Mouse (Mus musculus): Measurements from ENCODE around the gene Ppt2. TPM values are rescaled to one million over a fixed set of nuclear protein-coding genes. Genes with fewer than 3 reads are reported as not detected.

Ppt2 gene
- total RNA-seq, 2 experiments from 2014 or later = 57.8 to 70.0 TPM

DNA sequence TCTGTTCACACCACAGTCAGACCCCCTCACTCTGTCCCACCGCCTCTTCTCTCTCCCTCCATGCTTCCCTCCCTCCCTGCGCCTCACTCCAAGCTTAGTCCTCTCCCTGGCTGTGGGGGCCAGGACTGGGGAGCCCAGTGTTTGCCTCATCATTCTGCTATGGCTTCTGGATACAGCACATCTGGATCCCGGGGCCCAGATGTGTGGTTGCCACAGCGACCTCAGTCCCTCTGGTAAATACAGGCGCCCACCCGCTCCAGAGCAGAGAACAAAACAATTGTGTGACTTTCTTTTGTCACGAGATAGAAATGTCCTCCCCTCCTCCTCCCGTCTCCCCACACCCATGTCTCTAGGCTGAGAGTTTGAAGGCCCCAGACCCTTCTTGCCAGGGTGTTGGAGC lies 28.4 kb upstream of the Ppt2 start:
- DNase-seq = no peak

DNA sequence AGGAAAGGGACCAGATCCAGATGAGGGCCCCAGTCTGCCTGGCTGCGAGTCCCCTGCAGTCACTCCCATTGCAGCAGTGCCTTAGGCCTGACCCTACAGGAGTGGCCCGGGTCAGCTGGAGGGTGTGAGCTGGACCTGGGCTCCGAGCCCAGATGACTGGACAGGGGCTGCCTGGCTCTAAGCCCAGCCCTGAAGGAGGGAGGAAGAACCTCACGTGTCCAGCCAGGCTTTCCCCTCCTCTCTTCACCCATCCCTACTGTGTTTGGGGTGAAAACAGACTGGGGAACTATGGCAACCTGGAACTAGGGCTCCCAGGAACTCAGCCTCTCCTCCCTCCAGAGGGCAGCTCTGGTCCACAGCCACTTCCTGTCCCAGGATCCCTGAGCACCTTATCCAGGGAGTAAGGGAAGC lies 27.3 kb upstream of the Ppt2 start:
- DNase-seq = peak; percentile 88 to 92

DNA sequence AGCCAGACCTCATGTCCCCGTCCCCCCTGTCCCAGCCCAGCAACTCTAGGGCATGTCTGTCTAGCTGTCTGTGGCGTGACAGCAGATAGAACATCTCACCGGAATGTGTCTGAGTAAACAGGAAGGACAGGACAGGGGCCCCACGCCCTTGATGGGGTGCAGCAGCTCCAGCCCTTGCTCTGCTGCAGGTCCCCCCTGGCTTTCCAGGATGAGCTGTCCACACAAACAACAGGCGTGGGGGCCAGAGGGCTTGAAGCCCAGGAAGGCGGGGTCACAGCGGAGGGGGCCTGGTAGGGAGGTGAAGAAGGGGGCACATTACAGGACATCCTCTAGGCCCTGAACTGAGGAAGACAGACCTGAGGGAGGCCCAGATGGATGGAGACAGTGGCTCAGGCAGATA lies 26.9 kb upstream of the Ppt2 start:
- DNase-seq = peak; percentile 70 to 75

DNA sequence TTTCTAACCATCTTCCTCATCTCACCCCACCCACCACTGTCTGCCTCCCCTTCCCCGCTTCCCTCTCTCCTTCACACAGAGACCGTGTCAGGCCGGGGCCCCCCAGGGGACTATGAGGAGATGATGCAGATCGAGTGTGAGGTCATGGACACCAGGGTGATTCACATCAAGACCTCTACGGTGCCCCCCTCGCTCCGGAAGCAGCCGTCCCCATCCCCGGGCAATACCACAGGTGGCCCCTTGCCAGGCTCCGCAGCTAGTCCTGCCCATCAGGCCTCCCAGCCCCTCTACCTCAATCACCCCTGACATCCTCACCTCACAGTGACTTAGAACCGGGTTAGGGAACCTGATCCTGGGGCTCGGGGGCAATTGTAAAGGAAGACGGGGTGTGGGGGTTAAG lies 26.1 kb upstream of the Ppt2 start:
- no peak for DNase-seq

DNA sequence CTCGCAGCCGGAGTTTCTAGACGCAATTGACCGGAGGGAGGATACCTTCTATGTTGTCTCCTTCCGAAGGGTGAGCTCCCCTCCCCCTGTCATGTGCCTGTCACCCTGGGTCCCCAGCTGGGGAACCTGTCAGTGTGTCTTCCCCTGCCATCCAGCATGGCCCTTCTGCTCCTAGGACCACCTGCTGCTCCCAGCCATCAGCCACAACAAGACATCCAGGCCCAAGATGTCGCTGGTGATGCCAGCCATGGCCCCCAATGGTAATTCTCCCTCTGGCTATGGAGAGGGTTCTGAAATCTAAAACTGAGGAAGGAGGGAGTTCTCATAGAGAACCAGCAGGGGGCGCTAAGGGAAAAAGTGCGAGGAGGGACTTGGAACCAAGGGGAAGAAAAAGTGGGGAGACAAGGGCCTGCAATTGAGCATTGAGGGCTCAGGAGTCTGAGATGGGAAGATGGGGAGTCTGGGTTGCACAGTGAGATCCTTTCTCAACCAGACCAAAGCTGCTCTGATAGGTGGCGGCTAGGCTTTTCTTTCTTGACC lies 25.5 kb upstream of the Ppt2 start:
- DNase-seq = peak; percentile 59 to 80

DNA sequence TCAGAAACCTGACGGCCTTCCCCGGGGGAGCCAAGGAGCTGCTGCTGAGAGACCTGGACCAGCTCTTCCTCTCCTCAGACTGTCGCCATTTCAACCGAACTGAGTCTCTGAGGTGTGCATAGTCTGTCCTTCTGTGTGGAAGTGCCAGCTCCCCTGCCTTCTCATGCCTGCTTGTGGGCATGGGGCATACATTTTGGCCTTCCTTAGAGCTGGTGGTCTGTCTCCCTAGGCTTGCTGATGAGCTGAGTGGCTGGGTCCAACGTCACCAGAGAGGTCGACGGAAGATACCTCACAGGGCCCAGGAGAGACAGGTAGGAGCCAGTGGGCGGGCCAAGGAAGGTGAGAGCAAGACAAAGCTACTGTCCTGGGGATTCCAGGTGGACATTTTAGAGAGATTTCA lies 24.7 kb upstream of the Ppt2 start:
- DNase-seq = no peak

DNA sequence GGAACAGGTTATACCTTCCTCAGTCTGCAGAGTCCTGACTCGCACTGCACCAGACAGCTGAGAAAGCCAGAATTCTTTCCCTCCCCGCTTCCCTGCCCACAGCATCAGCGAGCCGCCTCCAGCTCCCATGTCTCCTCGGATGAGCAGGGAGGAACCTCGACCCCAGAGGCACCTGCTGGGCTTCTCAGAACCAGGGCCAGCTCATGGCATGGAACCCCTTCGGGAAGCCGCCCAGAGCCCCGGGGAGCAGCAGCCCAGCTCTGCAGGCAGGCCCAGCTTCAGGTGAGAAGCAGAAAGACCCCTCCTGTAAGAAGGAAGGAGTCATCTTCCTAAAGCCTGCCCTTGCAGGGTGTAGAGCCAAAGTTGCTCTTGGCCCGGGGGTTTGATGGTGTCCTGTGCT lies 24.2 kb upstream of the Ppt2 start:
- DNase-seq = no peak

DNA sequence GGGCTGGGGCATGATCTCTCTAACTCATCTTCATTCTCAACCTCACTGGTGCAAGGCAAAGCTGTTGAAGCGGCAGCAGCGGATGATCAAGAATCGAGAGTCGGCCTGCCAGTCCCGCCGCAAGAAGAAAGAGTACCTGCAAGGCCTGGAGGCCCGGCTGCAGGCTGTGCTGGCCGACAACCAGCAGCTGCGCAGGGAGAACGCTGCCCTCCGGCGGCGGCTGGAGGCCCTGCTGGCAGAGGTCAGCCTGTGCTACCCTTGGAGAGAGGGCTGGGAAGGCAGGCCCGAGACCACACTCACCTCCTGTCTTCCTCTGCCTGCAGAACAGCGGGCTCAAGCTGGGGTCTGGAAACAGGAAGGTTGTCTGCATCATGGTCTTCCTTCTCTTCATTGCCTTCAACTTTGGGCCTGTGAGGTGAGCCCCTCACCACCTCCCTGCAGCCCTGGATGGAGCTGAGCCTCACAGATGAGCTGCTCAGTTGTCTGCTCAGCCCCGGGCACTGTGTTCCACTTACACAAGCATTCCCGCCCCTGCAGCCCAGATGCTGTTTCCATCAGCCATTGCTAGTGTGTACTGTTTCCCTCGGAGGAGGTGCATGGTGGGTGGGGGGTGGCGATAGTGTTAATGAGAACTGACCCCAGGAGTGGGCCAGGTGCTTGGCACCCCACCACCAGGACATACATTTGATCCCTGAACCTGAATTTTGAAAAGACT lies 23.4 kb upstream of the Ppt2 start:
- peak; percentile 64 to 81 for DNase-seq

DNA sequence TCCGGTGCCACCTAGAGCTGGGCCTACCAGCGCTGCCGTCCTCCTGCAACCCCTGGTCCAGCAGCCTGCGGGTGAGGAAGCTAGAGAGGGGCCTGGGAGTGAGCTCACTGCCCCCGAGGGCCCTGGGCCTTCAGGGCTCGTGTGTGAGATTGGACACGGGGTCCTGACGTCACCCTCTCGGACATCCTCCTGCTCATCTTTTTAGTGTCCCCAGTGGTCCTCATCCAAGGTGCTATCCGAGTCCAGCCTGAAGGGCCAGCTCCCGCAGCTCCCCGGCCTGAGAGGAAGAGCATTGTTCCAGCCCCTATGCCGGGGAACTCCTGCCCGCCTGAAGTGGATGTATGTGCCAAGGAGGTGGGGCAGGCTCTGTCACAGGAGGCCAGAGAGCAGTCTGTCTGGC lies 22.5 kb upstream of the Ppt2 start:
- DNase-seq = no peak

DNA sequence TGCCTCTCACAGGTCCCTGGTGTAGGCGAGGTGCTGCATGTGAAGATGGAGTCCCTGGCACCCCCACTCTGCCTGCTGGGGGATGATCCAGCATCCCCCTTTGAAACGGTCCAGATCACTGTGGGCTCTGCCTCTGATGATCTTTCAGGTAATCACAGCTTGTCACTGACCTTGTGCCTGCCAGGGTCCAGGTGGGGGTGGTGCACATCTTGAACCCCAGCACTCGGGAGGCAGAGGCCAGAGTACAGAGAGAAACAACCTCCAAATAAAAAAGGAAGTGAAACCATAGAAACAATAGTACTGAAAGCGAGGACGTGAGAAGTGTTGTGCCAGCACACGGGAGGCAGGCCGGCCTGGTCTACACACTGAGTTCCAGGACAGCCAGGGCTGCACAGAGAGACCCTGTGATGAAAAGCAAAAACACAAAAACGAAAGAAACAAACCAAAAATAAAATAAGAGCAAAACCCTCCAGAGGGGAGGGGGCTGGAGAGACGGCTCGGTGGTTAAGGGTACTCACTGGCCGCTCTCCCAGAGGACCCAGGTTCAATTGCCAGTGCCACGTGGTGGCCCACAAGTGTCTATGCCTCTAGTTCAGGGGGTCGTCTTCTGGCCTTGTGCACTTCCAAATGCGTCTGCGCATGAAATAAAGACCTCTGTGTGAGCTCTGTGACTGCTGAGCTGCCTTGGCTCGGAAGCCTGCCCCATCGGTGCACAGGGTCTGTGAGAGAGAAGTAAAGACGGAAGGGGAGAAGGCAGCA lies 21.0 kb upstream of the Ppt2 start:
- DNase-seq = no peak

DNA sequence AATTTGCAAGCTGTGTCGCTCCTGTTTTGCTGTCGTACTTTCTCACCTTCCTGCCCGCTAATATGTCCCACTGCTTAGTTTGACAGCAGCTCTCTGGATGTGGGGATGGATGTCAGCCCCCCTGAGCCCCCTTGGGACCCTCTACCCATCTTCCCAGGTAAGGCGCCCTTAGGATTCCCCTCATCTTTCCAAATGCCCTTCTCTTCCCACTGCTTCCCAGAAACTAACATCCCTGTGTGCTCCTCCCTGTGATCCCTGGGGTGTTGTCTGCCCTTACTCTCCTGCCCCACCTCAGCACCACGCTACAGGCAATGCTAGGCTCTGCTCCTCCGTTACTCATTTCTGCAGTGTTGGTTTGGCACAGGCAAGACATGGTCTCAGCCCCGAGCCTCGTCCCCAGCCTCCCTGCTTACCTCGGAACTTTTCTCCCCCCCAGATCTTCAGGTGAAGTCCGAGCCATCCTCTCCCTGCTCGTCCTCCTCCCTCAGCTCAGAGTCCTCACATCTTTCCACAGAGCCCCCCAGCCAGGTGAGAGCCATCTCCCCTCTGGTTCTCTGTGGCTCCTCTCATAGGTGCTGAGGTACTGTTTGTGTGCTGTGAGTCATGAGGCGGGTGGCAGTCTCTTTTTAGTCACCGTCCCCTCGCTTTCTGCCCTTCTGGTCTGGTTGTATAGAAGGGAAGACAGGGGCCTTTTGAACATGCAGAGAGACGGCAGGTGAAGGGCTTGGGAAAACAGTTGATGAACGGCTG lies 20.0 kb upstream of the Ppt2 start:
- no peak for DNase-seq

DNA sequence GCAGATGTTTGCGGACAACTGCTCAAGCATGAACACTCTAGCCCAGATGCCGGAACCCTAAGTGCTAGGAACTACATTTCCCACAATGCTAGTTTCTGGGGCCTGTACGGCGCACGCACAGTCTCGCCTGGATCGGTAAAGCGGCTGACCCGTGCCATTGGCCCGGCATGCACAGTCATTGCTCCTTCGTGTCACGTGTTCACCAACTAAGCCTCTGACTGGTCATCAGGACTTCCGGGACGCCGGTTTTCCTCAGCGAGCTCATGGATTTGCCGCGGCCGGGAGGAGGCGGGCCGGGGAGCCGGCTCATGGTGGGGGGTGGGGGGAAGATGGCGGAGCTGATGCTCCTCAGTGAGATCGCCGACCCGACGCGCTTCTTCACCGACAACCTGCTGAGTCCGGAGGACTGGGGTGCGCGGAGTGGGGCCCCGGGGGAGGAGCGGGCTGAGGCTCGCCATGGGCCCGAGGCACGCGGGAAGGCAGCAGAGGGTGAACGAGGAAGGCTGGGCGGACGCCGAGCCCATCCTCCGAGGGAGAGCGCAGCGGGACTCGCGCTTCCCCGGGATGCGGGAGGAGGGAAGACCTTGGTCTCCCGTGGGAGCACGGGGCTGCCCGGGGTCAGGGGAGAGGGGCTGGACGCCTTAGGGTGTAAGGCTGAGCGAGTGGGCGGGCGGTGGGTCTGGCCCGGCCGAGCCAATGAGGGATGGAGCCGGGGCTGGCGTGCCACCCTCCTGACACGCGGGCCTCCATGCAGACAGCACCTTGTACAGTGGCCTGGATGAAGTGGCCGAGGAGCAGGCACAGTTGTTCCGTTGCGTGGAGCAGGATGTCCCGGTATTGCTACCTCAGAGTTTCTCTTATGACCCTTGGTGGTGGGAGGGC lies 18.8 kb upstream of the Ppt2 start, which contains the start of gene Atf6b:
TSS of gene Atf6b (plus strand) at position 241 of the 882 bp plus-strand sequence.
- DNase-seq = peak; percentile 96 to 97

DNA sequence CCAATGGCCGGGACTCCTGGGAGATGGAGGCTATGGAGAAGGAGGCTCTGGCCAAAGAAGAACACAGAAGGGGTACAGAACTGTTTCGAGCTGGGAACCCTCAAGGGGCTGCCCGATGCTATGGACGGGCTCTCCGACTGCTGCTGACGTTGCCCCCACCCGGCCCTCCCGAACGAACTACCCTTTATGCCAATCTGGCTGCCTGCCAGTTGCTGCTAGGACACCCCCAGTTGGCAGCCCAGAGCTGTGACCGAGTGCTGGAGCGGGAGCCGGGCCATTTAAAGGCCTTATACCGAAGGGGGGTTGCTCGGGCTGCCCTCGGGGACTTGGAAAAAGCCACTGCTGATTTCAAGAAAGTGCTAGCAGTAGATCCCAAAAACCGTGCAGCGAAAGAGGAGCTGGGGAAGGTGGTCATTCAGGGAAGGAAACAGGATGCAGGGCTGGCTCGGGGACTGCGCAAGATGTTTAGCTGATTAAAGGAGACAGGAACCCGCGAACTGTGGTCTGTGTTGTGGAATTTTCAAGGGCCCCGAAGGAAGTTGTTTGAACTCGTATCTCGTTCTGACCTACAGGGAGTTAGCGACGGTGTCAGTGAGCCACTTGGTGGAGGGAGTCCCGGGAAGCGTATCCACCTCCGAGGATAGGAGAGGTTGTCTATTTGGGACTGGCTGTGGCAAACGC lies 17.7 kb upstream of the Ppt2 start:
- no peak for DNase-seq

DNA sequence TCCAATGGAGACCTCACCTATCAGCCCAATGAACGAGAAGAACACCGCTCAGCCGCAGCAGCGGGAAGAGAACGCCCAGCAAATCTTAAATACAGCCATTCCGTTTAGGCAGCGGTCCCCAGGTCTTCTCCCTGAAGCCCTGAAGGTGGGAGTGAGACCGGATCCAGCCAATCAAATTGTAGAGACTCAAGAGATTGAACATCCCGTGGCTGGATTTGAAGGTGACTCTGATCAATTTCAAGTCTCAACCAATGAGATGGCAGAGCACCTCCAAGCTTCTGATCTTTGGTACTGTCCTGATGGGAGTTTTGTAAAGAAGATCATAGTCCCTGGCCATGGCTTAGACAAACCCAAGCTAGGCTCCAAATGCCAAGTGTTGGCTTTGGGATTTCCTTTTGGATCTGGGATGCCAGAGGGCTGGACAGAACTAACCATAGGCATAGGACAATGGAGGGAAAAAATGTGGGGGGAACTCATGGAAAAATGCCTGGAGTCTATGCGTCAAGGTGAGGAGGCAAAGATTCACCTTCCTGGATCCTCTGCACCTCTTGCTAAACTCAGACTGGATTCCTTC lies 17.0 kb upstream of the Ppt2 start:
- peak in 1 of 2 experiments; percentile 0 for DNase-seq

DNA sequence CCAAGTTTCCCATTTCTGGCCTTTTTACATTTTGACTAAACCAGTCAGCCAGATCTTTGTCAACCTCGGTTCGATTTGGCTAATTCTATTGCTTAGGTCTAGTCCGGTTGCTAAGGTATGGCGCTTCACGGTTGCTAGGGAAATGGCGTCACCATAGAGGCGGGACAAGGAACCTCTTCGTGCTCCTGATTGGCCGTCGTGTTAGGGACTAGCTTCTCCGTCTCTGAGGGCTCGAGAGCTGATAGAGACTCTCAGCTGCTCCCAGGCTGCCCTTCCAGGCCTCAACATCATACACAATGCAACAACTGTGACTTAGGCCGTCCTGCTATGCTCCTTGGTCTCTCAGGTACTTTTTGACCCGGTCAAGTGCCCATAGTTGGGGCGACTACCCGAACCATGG lies 16.3 kb upstream of the Ppt2 start, which contains the start of gene Fkbpl:
TSS of gene Fkbpl (plus strand) at position 157 of the 400 bp plus-strand sequence.
- peak; percentile 93 to 95 for DNase-seq

DNA sequence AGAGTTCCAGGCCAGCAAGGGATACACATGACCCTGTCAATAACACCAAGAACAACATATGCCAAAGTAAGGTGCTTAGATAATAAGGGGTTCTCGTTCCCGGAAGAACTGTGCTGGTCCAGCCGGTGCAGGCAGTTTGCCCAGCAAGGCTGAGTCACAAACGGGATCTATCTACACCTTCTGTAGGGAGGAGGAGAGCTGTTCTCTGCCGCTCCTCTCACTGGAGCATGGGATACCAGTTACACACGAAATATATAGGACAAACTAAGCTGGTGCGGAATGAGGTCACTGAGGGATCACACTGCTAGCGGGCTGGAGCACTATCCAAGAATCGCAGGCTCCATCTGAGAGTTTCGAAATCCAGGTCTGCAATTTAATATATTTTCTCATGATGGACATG lies 15.6 kb upstream of the Ppt2 start:
- peak in 1 of 2 experiments; percentile 40 for DNase-seq

DNA sequence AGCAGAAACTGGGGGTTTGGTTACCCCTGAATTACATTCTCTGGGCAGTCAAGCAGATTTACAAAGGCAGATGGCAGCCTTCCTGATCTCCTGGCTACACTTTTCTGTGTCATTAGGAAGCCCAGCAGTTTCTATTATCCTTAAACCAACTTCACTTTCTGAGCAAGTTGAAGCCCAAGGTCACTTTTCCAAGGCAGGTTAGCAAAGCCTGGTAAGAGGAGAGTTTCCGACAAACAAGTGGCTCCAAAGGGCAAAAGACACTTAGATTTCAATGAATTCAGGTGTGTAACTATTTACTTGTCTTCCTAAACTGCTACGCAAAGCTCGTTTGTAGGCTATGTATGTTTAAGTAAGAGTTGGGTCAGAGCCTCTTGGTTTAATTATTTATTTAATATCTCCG lies 15.1 kb upstream of the Ppt2 start:
- no peak for DNase-seq

DNA sequence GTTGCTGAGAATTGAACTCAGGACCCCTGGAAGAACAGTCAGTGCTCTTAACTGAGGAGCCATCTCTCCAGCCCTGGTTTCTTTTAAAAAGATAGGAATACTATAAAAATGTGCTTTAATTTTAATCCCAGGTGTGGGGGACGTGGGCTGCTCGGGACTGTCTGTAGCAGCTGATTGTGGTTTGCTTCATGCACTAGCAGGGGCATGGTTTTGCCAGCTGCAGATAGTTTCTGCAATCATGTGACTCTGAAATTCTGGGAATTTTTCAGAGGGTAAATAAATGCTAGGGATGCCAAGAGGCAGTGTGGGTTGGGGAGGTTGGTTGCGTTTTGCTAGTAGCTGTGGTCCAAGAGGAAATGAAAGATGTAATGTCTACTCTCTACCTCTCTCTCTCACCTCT lies 13.6 kb upstream of the Ppt2 start:
- DNase-seq = no peak

DNA sequence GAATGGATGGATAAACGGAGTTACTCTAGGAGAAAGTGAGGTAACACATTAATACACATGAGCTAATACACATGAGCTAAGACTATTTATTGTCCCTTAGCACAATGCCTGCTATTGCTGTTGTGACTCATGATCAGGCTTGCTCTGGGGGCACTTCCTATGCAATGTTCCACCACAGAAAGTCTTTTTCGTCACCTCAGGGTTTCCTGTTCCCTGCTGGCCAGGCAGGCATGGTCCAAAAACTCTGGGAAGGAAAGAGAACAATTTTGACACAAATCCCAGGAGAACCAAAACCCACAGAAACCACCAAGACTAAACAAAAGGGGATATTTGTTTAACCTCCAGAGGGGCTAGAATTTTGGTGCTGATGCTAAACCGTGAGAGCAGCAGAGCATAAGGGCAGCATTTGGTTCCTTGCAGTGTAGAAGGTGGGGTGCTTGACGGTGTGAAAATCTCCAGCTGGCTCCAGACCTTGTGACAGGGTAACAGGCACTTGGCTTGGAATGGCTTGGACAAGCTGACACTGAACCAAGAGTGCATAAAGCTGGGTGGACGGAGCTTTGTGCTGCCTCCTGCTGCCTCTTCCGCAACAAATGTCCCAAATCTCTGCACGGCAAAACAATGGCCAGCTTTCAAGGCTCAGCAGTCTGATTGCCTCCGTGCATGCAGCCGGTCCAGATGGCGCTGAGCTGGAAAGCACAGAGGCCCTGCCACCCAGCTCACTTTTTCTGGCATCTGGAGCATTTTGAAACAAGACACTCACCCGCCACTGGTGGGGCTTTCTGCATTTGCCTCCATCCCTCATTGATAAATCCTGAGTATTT lies 12.7 kb upstream of the Ppt2 start:
- DNase-seq = peak in 1 of 2 experiments; percentile 1
